Mouse (Mus musculus): ENCODE data around the gene Nf2. TPM values are rescaled to one million over a fixed set of nuclear protein-coding genes. Genes with fewer than 3 reads are reported as not detected.

The Nf2 gene
- 43.5 and 49.9 TPM in 2 replicates for polyA plus RNA-seq (2012; rRNA removed)

DNA sequence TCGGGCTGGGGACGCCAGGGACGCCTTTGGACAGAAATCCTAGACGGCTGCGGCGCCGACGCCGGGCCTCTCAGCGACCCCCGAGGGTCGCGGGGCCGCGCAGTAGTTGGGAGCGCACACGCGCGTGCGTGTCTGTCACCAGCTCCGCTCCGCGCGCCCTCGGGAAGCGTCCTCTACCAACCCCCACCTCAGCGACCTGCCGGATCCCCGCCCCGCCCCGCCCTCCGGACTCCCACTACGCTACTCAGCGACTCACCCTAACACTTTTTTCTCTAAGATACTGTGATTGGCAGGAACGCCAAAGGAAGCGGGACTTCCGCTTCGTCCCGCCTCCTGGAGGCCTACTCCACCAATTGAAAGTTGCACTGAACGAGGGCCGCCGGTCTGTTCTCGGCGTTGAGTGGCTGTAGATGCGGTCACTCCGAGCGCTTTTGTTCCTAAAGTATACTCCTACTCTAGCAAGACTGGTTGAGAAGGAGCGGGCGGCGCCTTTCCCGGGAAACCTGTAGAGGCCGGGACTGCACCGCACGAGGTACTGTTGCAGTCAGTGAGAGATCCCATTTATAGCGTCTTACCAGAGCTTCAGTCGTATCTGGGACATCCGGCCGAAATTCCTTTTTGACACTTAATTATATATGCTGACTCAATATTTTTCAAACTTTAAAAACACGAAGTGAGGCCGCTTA, at the start of gene Nf2:
Nf2 (minus strand) TSS at position 279 of the 686 bp plus-strand sequence.

DNA sequence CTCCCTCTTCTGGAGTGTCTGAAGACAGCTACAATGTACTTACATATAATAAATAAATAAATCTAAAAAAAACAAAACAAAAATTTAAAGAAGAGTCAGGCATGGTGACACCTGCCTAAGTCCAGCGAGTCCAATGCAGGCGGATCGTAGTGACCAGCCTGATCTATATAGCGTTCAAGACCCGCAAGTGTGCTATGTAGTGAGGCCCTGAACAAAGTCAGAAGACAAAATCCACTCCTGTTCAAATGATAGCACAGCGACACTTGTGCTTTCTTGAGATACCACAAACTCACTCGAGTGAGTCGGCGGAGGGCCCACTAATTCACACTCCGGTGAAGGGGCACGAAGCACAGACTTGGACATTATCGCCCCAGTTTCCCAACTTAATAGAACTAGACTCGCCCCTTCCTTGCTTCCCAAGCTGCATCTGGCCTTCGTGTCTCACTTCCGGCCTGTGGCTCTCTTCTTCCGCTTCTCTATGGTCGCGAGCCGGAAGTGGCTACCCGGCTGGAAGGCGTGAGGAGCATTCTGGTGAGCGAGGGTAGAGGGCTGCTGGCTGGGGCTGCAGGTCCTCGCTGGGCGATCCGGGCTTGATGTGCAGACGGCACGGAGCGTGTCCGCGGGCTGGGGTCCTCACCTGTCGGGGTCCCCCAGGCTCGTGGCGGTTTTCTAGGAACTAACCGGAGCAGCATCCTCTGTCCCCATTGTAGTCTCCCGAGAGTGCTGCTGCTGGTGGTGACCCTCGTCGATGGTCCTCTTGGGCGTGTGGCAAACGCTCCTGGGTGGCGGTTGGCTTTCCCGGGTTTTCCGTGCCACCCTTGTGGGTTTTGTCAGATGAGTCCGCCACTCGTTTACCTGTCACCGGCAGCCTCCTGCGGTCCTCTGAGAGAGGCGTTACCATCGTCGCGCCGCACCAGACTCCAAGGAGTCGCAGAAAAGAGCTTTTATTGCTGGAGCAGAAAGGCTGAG, 45.8 kb upstream of the Nf2 start, which contains the start of gene Thoc5:
Thoc5 (plus strand) TSS at position 473 of the 969 bp plus-strand sequence.

DNA sequence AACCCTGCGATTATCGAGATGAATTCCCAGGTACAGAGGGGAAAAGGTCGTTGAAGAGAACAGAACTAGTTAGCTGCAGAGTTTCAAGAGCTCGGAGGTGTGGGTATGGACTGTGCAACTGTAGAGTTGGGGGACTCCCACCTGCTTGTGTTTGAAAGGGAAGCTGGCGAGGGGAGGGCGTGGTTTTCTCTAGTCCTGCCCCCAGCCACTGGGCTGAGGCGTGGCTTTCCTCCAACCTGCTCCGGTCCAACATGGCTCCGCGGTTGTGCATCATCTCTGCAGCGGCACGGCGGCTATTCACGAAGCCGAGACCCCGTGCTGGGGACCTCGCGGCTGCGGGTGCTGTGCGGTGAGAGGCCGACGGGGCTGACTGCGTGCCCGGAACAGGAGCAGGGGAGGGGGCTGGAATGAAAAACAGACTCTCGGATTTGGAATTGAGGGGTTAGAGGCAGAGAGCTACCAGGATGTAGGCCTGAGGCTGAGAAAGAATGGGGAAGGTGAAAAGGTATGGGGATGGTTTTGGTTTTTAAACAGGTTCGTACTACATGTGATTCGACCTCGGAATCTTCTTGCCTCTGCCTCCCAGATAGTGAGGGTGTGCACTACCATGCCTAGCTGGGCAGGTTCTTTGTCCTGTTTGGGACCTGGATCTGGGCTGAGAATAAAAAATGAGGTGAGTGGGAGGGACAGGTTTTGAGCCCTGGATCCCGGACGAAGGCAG, 24.6 kb upstream of the Nf2 start, which contains the start of gene Nipsnap1:
Nipsnap1 (plus strand) TSS at position 197 of the 721 bp plus-strand sequence.

DNA sequence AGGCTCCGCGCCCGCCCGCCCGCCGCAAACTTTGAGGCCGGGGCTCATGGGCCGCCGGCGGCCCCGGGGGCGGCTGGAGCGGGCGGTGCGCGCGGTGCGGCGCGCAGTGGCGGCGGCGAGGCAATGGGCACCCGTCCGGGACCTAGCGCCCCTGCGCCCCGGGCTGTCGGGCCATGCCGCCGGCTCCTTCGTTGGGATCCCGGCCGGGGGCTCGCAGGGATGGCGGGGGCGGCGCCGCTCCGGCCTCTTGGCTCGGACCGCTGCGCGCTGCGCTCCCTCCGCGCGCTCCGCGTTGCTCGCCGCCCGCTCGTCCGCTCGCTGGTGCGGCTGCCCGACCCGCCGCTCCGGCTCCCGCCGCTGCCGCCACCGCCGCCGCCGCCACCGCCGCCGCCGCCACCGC, 102.6 kb downstream of the Nf2 start, which contains the start of gene Cabp7:
Cabp7 (minus strand) TSS at position 46 of the 400 bp plus-strand sequence.

Other genes with a start within 250 kb of the Nf2 start
- not detected in 2 replicates for gene Gm11032, start 229.5 kb downstream of the Nf2 start, polyA plus RNA-seq (2012; rRNA removed)
- 20.6 and 22.7 TPM in 2 replicates for gene Ascc2, start 211.8 kb downstream of the Nf2 start, polyA plus RNA-seq (2012; rRNA removed)
- 1,257 and 1,459 TPM in 2 replicates for gene Uqcr10, start 145.2 kb downstream of the Nf2 start, polyA plus RNA-seq (2012; rRNA removed)
- gene Zmat5, start 144.9 kb downstream of the Nf2 start, polyA plus RNA-seq (2012; rRNA removed) = 46.4 and 58.7 TPM in 2 replicates
- gene Cabp7, start 102.8 kb downstream of the Nf2 start, polyA plus RNA-seq (2012; rRNA removed) = 0.06 TPM in 1 of 2 replicates, not detected in the other
- 41.8 and 56.2 TPM in 2 replicates for gene Nipsnap1, start 24.4 kb upstream of the Nf2 start, polyA plus RNA-seq (2012; rRNA removed)
- gene Thoc5, start 45.8 kb upstream of the Nf2 start, polyA plus RNA-seq (2012; rRNA removed) = 14.5 and 15.7 TPM in 2 replicates
- 0.44 and 0.47 TPM in 2 replicates for gene Nefh, start 98.5 kb upstream of the Nf2 start, polyA plus RNA-seq (2012; rRNA removed)
- 97.3 and 107 TPM in 2 replicates for gene Ap1b1, start 137.3 kb upstream of the Nf2 start, polyA plus RNA-seq (2012; rRNA removed)
- gene Rasl10a, start 208.6 kb upstream of the Nf2 start, polyA plus RNA-seq (2012; rRNA removed) = 2.4 and 2.8 TPM in 2 replicates
- 135 and 142 TPM in 2 replicates for gene Gas2l1, start 215.8 kb upstream of the Nf2 start, polyA plus RNA-seq (2012; rRNA removed)
- 26.0 and 28.7 TPM in 2 replicates for gene Rhbdd3, start 249.4 kb upstream of the Nf2 start, polyA plus RNA-seq (2012; rRNA removed)
- gene Ewsr1, start 249.7 kb upstream of the Nf2 start, polyA plus RNA-seq (2012; rRNA removed) = 222 and 233 TPM in 2 replicates